Mouse (Mus musculus): Measurements from ENCODE around the gene Mrrf.

The Mrrf gene

GRCm38 (mm10) chr2:36234526-36235368 is 98.6 kb downstream of the Mrrf start:
- no peak for DNase-seq (ENCODE audit: low spot score)

- DNase-seq (ENCODE audit: low spot score), result peak; percentile 48
Measured at GRCm38 (mm10) chr2:36235917-36236316, 99.7 kb downstream of the Mrrf start.

- no peak for DNase-seq (ENCODE audit: low spot score)
Measured at GRCm38 (mm10) chr2:36236889-36237288, 100.7 kb downstream of the Mrrf start.

- DNase-seq (ENCODE audit: low spot score), result no peak
Measured at GRCm38 (mm10) chr2:36237557-36237956, 101.4 kb downstream of the Mrrf start.

- no peak for DNase-seq (ENCODE audit: low spot score)
Measured at GRCm38 (mm10) chr2:36238467-36238866, 102.3 kb downstream of the Mrrf start.

- no peak for DNase-seq (ENCODE audit: low spot score)
Measured at GRCm38 (mm10) chr2:36238951-36239350, 102.8 kb downstream of the Mrrf start.
